In genomic region chr3:34728282-34728681, GRCm38 (mm10) we compare ENCODE assay signal across 25 mouse cellular contexts.
"Had no signal": no experiment of that assay in that cellular context is flagged by ENCODE, and none has a peak within 500 bp of the region (broad histone marks: within the 10 kb centered on the region; RNA-seq: fewer than 3 reads in every experiment).

No protein-coding gene starts in this region.

- H3K36me3 ChIP-seq: embryonic facial prominence, embryonic 10.5 days; embryonic facial prominence, embryonic 12.5 days; embryonic facial prominence, embryonic 13.5 days; embryonic facial prominence, embryonic 15.5 days; forebrain, embryonic 10.5 days; forebrain, embryonic 12.5 days; forebrain, embryonic 15.5 days had no signal

- H3K9ac ChIP-seq: embryonic facial prominence, embryonic 12.5 days; embryonic facial prominence, embryonic 13.5 days; embryonic facial prominence, embryonic 15.5 days; forebrain, embryonic 12.5 days; forebrain, embryonic 13.5 days; forebrain, embryonic 15.5 days; forebrain, postnatal 0 days had no signal

- H3K4me3 ChIP-seq: embryonic facial prominence, embryonic 10.5 days; embryonic facial prominence, embryonic 12.5 days; embryonic facial prominence, embryonic 13.5 days; embryonic facial prominence, embryonic 15.5 days; erythroblast, embryonic 14.5 days; forebrain, embryonic 10.5 days; forebrain, embryonic 12.5 days; forebrain, embryonic 13.5 days; forebrain, embryonic 15.5 days; gastrocnemius, adult 2 months; heart, adult 2 months had no signal

- DNase-seq: cerebellum, adult 9-10 months; cerebellum, adult 9-11 months; cerebellum, postnatal 10 days; cerebellum, postnatal 14 days; cerebellum, postnatal 25 days; cerebellum, postnatal 36 days; embryo, embryonic 11 days; forebrain, postnatal 0 days; gastrocnemius, adult 2 months; gastrocnemius, postnatal 10 days; gastrocnemius, postnatal 14 days; gastrocnemius, postnatal 25 days; gastrocnemius, postnatal 36 days; heart, adult 11 months; heart, adult 18-20 months; heart, adult 2 months had no signal

- H3K9me3 ChIP-seq: embryonic facial prominence, embryonic 10.5 days; embryonic facial prominence, embryonic 12.5 days; embryonic facial prominence, embryonic 13.5 days; embryonic facial prominence, embryonic 15.5 days; forebrain, embryonic 10.5 days; forebrain, embryonic 12.5 days; forebrain, embryonic 13.5 days; forebrain, embryonic 15.5 days had no signal

- H3K4me1 ChIP-seq: embryonic facial prominence, embryonic 12.5 days; embryonic facial prominence, embryonic 13.5 days; embryonic facial prominence, embryonic 15.5 days; forebrain, embryonic 15.5 days had no signal

- H3K27ac ChIP-seq: embryonic facial prominence, embryonic 10.5 days; embryonic facial prominence, embryonic 12.5 days; embryonic facial prominence, embryonic 13.5 days; embryonic facial prominence, embryonic 15.5 days; forebrain, embryonic 10.5 days; forebrain, embryonic 12.5 days; forebrain, embryonic 13.5 days; forebrain, embryonic 15.5 days; gastrocnemius, adult 2 months; heart, adult 2 months had no signal

- H3K27me3 ChIP-seq: embryonic facial prominence, embryonic 12.5 days; embryonic facial prominence, embryonic 13.5 days; embryonic facial prominence, embryonic 15.5 days; forebrain, embryonic 12.5 days; forebrain, embryonic 13.5 days; forebrain, embryonic 15.5 days had no signal
